Mouse (Mus musculus) heart, postnatal 14 days (tissue): ENCODE results near the gene Pdhx. TPM values are rescaled to one million over a fixed set of nuclear protein-coding genes. Genes with fewer than 3 reads are reported as not detected.

Experiments
- DNase-seq, 2 experiments: peaks; one replicate each; pipeline ENCODE4 v3.0.0; 2021 to 2022
- intact Hi-C: fragments of 180-260 bp; cut with DNase I; formaldehyde crosslinking; loops from one replicate; pipeline ENCODE4 v1.15.1; 2025
- total RNA-seq, 2 experiments: library from RNA; stranded (reverse); gene quantifications; 2 replicates each; pipeline ENCODE4 v1.2.3; 2021

The Pdhx gene
- total RNA-seq, 2 experiments from 2014 or later = 140 to 173 TPM

GRCm38 (mm10) chr2:102997874-102998273 lies 75.4 kb downstream of the Pdhx start:
- no peak for DNase-seq

GRCm38 (mm10) chr2:102993841-102994607 lies 79.3 kb downstream of the Pdhx start:
- intact Hi-C loops = no loop called here
- DNase-seq = no peak

More at GRCm38 (mm10) chr2:102997874-102998273, 75.4 kb downstream of the Pdhx start:
- intact Hi-C loops = no loop called here

- no peak for DNase-seq
- intact Hi-C loops = no loop called here
Observed at GRCm38 (mm10) chr2:102992405-102992804, 80.9 kb downstream of the Pdhx start.

- DNase-seq = no peak
- intact Hi-C loops = no loop called here
Observed at GRCm38 (mm10) chr2:102990301-102990702, 83.0 kb downstream of the Pdhx start.

- DNase-seq = no peak
- intact Hi-C loops = no loop called here
Observed at GRCm38 (mm10) chr2:102989446-102989845, 83.9 kb downstream of the Pdhx start.

GRCm38 (mm10) chr2:102987708-102988010 lies 85.7 kb downstream of the Pdhx start:
- DNase-seq = no peak
- intact Hi-C loops = no loop called here

- peak; percentile 14 to 20 for DNase-seq
- intact Hi-C loops = no loop called here
Observed at GRCm38 (mm10) chr2:102986964-102987707, 86.2 kb downstream of the Pdhx start.

GRCm38 (mm10) chr2:102986424-102986823 lies 86.9 kb downstream of the Pdhx start:
- no peak for DNase-seq
- intact Hi-C loops = no loop called here

GRCm38 (mm10) chr2:102982822-102983221 lies 90.5 kb downstream of the Pdhx start:
- intact Hi-C loops = no loop called here
- no peak for DNase-seq

- DNase-seq = no peak
- intact Hi-C loops = no loop called here
Observed at GRCm38 (mm10) chr2:102981446-102982314, 91.6 kb downstream of the Pdhx start.

- DNase-seq = no peak
- intact Hi-C loops = no loop called here
Observed at GRCm38 (mm10) chr2:102980870-102981269, 92.4 kb downstream of the Pdhx start.

GRCm38 (mm10) chr2:102979519-102979918 lies 93.8 kb downstream of the Pdhx start:
- intact Hi-C loops = no loop called here
- DNase-seq = no peak

GRCm38 (mm10) chr2:102979112-102979511 lies 94.2 kb downstream of the Pdhx start:
- intact Hi-C loops = no loop called here
- no peak for DNase-seq

GRCm38 (mm10) chr2:102975358-102975945 lies 97.9 kb downstream of the Pdhx start:
- no peak for DNase-seq

GRCm38 (mm10) chr2:102973115-102973514 lies 100.2 kb downstream of the Pdhx start:
- intact Hi-C loops = no loop called here

More at GRCm38 (mm10) chr2:102975358-102975945, 97.9 kb downstream of the Pdhx start:
- intact Hi-C loops = no loop called here

GRCm38 (mm10) chr2:102972575-102972974 lies 100.7 kb downstream of the Pdhx start:
- intact Hi-C loops = no loop called here

More at GRCm38 (mm10) chr2:102973115-102973514, 100.2 kb downstream of the Pdhx start:
- DNase-seq = no peak

GRCm38 (mm10) chr2:102971951-102972350 lies 101.4 kb downstream of the Pdhx start:
- no peak for DNase-seq
- intact Hi-C loops = no loop called here

More at GRCm38 (mm10) chr2:102972575-102972974, 100.7 kb downstream of the Pdhx start:
- DNase-seq = no peak
